Mouse (Mus musculus) thymus, adult 2 months (tissue): Measurements from ENCODE around the gene Trio. TPM values are rescaled to one million over a fixed set of nuclear protein-coding genes. Genes with fewer than 3 reads are reported as not detected.

Source experiments
- DNase-seq: peaks from one replicate; pipeline ENCODE4 v3.0.0; 2021
- H3K27ac ChIP-seq: fragments of 200-500 bp; 2 replicates; pipeline ENCODE4 v1.5.1; 2012; ENCODE audit warnings: low read length, control low read depth; ENCODE audit not compliant: control insufficient read depth, insufficient read depth
- H3K27me3 ChIP-seq: fragments of 200-500 bp; 2 replicates; pipeline ENCODE4 v1.6.1; 2012; ENCODE audit warnings: mild to moderate bottlenecking, low read length, moderate library complexity, mixed read lengths; ENCODE audit not compliant: control insufficient read depth, insufficient read depth
- H3K36me3 ChIP-seq: fragments of 200-500 bp; 2 replicates; pipeline ENCODE4 v1.6.1; 2012; ENCODE audit warnings: mild to moderate bottlenecking, low read length, moderate library complexity; ENCODE audit not compliant: control insufficient read depth, insufficient read depth
- H3K4me1 ChIP-seq: fragments of 200-500 bp; replicated peaks from 2 replicates; pipeline ENCODE4 v1.6.1; 2012; ENCODE audit warnings: low read length; ENCODE audit not compliant: control insufficient read depth, insufficient read depth
- H3K4me3 ChIP-seq: fragments of 200-500 bp; 2 replicates; pipeline ENCODE4 v1.5.1; 2012; ENCODE audit warnings: mild to moderate bottlenecking, low read length, control low read depth, moderate library complexity; ENCODE audit not compliant: control insufficient read depth, insufficient read depth
- CTCF ChIP-seq: fragments of 200-500 bp; IDR thresholded peaks from 2 replicates; pipeline ENCODE4 v1.5.1; 2012; ENCODE audit warnings: mild to moderate bottlenecking, control low read depth, low read length, moderate library complexity, borderline replicate concordance; ENCODE audit not compliant: control insufficient read depth, poor library complexity, insufficient read depth; ENCODE audit errors: extremely low read depth
- POLR2A ChIP-seq: fragments of 200-500 bp; IDR thresholded peaks from 2 replicates; pipeline ENCODE4 v1.6.1; 2012; ENCODE audit warnings: mild to moderate bottlenecking, low read length, control low read depth, moderate library complexity; ENCODE audit not compliant: control insufficient read depth, poor library complexity, insufficient read depth; ENCODE audit errors: extremely low read depth
- WGBS: fragments of 180-500 bp; shearing (Covaris S2); methylation state at CpG from one replicate; pipeline ENCODE4 v1.1.7; 2018; 5-methylcytosine and 5-hydroxymethylcytosine counted together
- polyA plus RNA-seq: library from polyadenylated mRNA; depleted of rRNA; stranded (reverse); fragments of >200 nt; gene quantifications from 2 replicates; pipeline ENCODE4 v1.2.3, GENCODE M21; 2012

Trio gene
- polyA plus RNA-seq, 1 experiment: 24.9 TPM

GRCm38 (mm10) chr15:27927614-27928013 is 98.0 kb downstream of the Trio start:
- no peaks in the 10 kb centered on the region for H3K27me3 ChIP-seq
- TF ChIP-seq POLR2A (no peak), CTCF (no peak)
- 99% methylated on average over 6 of the region's 6 CpGs for WGBS
- H3K4me3 ChIP-seq: no peak overlapping the region
- peaks cover 29% of the 10 kb centered on the region for H3K4me1 ChIP-seq
- no peak for DNase-seq
- H3K36me3 ChIP-seq: no peaks in the 10 kb centered on the region
- H3K27ac ChIP-seq: no peak overlapping the region

GRCm38 (mm10) chr15:27926941-27927340 is 98.7 kb downstream of the Trio start:
- H3K4me1 ChIP-seq: peaks cover 29% of the 10 kb centered on the region
- peak; percentile 43 for DNase-seq
- H3K4me3 ChIP-seq: no peak overlapping the region
- no peaks in the 10 kb centered on the region for H3K27me3 ChIP-seq
- WGBS: 44% methylated on average over 18 of the region's 18 CpGs
- no peaks in the 10 kb centered on the region for H3K36me3 ChIP-seq
- TF ChIP-seq POLR2A (no peak), CTCF (no peak)
- H3K27ac ChIP-seq: no peak overlapping the region

DNA sequence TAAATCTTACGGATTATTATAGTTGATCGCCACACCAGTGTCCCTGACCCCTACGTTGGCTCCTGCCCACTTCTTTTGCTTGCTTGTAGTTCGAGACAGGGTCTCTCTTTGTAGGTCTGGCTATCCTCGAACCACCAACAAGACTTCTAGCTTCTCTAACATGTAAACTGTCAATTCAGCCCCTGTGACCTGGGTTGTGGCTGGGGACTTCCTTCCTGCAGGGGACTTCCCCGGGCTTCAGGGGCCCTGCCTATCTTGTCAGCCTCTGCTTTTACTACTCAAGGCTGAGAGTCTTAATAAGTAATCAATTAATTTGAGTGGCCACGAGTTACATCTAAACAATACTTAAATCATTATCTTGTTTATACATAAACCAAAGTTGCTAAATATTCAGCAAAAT is 99.2 kb downstream of the Trio start:
- DNase-seq: peak; percentile 47
- no peaks in the 10 kb centered on the region for H3K36me3 ChIP-seq
- WGBS: 34% methylated on average over 7 of the region's 7 CpGs
- peak overlapping the region; percentile 97 for H3K27ac ChIP-seq
- no peak for TF ChIP-seq POLR2A
- no peak for TF ChIP-seq CTCF
- peaks cover 29% of the 10 kb centered on the region for H3K4me1 ChIP-seq
- H3K4me3 ChIP-seq: no peak overlapping the region
- no peaks in the 10 kb centered on the region for H3K27me3 ChIP-seq

GRCm38 (mm10) chr15:27925865-27926264 is 99.8 kb downstream of the Trio start:
- 10% methylated on average over 8 of the region's 8 CpGs for WGBS
- TF ChIP-seq CTCF (no peak), POLR2A (no peak)
- Histone ChIP-seq H3K27ac (peak overlapping the region; percentile 97), H3K4me1 (peaks cover 28% of the 10 kb centered on the region), H3K27me3 (no peaks in the 10 kb centered on the region), H3K36me3 (no peaks in the 10 kb centered on the region), H3K4me3 (peak overlapping the region; percentile 4; the same call in 1 of the 2 replicates)
- DNase-seq: peak; percentile 41

GRCm38 (mm10) chr15:27925004-27925635 is 100.5 kb downstream of the Trio start:
- no peaks in the 10 kb centered on the region for H3K27me3 ChIP-seq
- no peak overlapping the region for H3K4me3 ChIP-seq
- peaks cover 25% of the 10 kb centered on the region for H3K4me1 ChIP-seq
- peak overlapping the region; percentile 80 for H3K27ac ChIP-seq
- no peak for TF ChIP-seq CTCF
- no peak for TF ChIP-seq POLR2A
- DNase-seq: no peak
- H3K36me3 ChIP-seq: no peaks in the 10 kb centered on the region
- WGBS: 71% methylated on average over 15 of the region's 15 CpGs

DNA sequence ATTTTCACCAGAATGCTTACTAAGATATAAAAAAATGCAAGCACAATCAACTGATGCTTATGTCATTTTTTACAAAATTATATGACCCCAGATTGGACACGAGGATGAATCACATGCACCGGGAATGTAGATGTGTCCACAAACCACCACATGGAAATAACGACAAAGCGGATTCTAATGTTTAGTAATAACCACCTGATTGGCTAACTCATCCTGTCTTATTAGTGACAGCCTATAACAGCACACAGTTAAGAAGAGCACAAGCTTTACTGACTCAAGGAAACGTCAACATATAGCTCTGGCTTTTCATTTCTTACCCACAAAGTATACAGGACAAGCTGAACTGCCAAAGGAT is 101.7 kb downstream of the Trio start:
- no peak for DNase-seq

DNA sequence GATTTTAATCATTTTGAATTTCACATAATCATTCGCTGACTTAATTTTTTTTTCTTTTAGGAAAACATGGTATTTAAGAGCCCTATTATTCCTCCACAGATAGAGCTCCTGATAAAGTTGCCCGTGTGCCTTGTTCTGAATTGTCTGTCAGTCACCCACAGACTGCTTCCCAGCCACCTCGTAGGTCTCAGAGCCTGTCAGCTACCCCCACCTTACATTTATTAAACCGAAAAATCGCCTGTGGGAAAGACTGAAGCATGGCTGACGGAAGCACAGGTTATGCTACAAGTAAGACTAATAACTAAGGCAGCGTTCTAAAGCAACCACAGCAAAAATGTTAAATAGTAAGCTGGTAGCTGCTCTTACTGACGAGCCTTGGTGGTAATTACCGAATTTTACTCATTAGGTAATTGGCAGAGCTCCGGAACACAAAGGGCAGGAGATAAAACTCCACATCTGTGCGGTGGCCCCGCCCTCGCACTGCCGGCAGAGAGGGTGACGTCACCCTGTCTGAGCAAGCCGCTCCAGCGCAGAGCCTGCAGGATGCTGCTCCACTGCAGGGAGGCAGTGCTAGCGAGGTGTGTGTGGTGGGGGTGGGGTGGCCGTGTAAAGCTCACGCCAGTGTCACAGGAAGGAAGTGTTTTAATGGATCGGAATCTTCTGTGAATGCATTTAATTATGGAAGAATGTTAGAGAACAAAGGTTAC is 102.2 kb downstream of the Trio start:
- H3K4me3 ChIP-seq: no peak overlapping the region
- H3K27ac ChIP-seq: no peak overlapping the region
- H3K4me1 ChIP-seq: peaks cover 25% of the 10 kb centered on the region
- no peak for TF ChIP-seq CTCF
- TF ChIP-seq POLR2A: no peak
- peak; percentile 88 for DNase-seq
- 10% methylated on average over 21 of the region's 21 CpGs for WGBS
- H3K36me3 ChIP-seq: no peaks in the 10 kb centered on the region
- no peaks in the 10 kb centered on the region for H3K27me3 ChIP-seq

More for the DNA sequence above, 101.7 kb downstream of the Trio start:
- Histone ChIP-seq H3K27me3 (no peaks in the 10 kb centered on the region), H3K36me3 (no peaks in the 10 kb centered on the region), H3K4me1 (peaks cover 25% of the 10 kb centered on the region), H3K27ac (no peak overlapping the region), H3K4me3 (no peak overlapping the region)
- 36% methylated on average over 5 of the region's 5 CpGs for WGBS
- TF ChIP-seq POLR2A (no peak), CTCF (no peak)
